Mouse (Mus musculus) lung, postnatal 10 days (tissue): ENCODE measurements at regions not wholly inside any gene's neighbourhood (a gene's known extent, or its start where the extent isn't known, plus 50 kb on each side); places are given as distances from the start of the nearest gene placed in this dataset.

Experiments
- DNase-seq: peaks from one replicate; pipeline ENCODE4 v3.0.0; 2021

GRCm38 (mm10) chr12:52368034-52368433 is 135.7 kb upstream of the Arhgap5 start:
- DNase-seq, result no peak

GRCm38 (mm10) chr12:52368466-52368865 is 135.3 kb upstream of the Arhgap5 start:
- DNase-seq, result no peak

- DNase-seq, result no peak
These were observed 133.5 kb upstream of the Arhgap5 start for GRCm38 (mm10) chr12:52370153-52370710.

GRCm38 (mm10) chr12:52375116-52375515 is 128.7 kb upstream of the Arhgap5 start:
- DNase-seq, result no peak

- no peak for DNase-seq
These were observed 126.9 kb upstream of the Arhgap5 start for GRCm38 (mm10) chr12:52376692-52377462.

- no peak for DNase-seq
These were observed 126.3 kb upstream of the Arhgap5 start for GRCm38 (mm10) chr12:52377463-52377848.

GRCm38 (mm10) chr12:52379245-52379644 is 124.5 kb upstream of the Arhgap5 start:
- no peak for DNase-seq

GRCm38 (mm10) chr12:52379960-52380359 is 123.8 kb upstream of the Arhgap5 start:
- DNase-seq, result no peak

GRCm38 (mm10) chr12:52381161-52381967 is 122.4 kb upstream of the Arhgap5 start:
- DNase-seq, result peak; percentile 24

- no peak for DNase-seq
These were observed 121.8 kb upstream of the Arhgap5 start for GRCm38 (mm10) chr12:52381968-52382325.

- peak; percentile 38 for DNase-seq
These were observed 120.8 kb upstream of the Arhgap5 start for GRCm38 (mm10) chr12:52382832-52383580.

GRCm38 (mm10) chr12:52389552-52389951 is 114.2 kb upstream of the Arhgap5 start:
- DNase-seq, result no peak

GRCm38 (mm10) chr12:52390242-52390641 is 113.5 kb upstream of the Arhgap5 start:
- DNase-seq, result peak; percentile 64

GRCm38 (mm10) chr12:52392636-52393035 is 111.1 kb upstream of the Arhgap5 start:
- DNase-seq, result no peak

- no peak for DNase-seq
These were observed 109.6 kb upstream of the Arhgap5 start for GRCm38 (mm10) chr12:52393981-52394718.

GRCm38 (mm10) chr12:52394719-52395062 is 109.1 kb upstream of the Arhgap5 start:
- no peak for DNase-seq

GRCm38 (mm10) chr12:52395111-52395510 is 108.7 kb upstream of the Arhgap5 start:
- DNase-seq, result no peak

- DNase-seq, result peak; percentile 17
These were observed 107.5 kb upstream of the Arhgap5 start for GRCm38 (mm10) chr12:52396178-52396841.

- no peak for DNase-seq
These were observed 105.9 kb upstream of the Arhgap5 start for GRCm38 (mm10) chr12:52397718-52398510.

GRCm38 (mm10) chr12:52398511-52398975 is 105.2 kb upstream of the Arhgap5 start:
- DNase-seq, result no peak

- DNase-seq, result no peak
These were observed 103.7 kb upstream of the Arhgap5 start for GRCm38 (mm10) chr12:52400099-52400498.
